Mouse (Mus musculus): ENCODE measurements at regions not wholly inside any gene's neighbourhood (a gene's known extent, or its start where the extent isn't known, plus 50 kb on each side); places are given as distances from the start of the nearest gene placed in this dataset.

- DNase-seq (ENCODE audit: low spot score in 2 of 2) = no peak
Measured at GRCm38 (mm10) chr13:101565323-101565722, 202.7 kb downstream of the Pik3r1 start.

- DNase-seq (ENCODE audit: low spot score in 2 of 2) = no peak
Measured at GRCm38 (mm10) chr13:101555371-101555874, 212.6 kb downstream of the Pik3r1 start.

DNA sequence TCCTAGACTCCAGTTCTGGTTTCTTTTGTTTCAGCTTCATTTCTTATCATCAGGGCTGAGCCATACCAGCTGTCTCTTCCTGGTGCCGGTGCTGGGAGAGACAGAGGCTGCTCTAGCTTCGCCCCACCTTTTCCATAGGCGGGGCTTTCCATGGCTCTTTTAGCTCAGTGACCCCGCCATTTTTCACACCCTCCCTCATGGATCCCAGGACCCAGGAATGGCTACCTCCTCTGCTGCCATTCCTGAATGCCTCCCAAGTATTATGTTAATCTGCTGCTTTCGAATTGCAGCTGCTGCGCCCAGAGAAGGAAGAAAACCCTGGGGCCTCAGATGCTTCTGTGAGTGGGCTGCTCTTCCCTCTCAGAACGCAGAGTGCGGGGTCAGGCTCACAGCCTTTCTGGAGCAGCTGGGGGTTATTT, 214.9 kb downstream of the Pik3r1 start:
- no peak for DNase-seq (ENCODE audit: low spot score in 2 of 2)

DNA sequence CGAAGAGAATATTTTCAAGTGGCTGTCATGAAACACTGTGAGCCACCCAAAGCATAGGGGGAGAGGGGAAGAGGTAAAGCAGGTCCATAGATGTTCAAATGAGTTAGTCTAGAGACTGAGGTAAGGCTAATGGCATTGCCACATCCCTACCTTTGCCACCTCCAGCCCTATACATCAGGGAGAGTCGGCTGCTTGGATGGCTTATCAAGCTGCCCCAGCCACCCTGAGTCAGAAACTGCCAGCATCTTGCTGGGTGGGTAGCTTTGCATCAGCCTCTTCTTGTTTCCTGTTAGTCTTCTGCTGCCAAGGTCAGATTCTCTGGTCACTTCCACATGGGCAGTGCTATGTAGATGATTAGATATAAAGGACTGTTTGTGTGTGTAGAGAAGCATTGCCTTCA, 215.6 kb downstream of the Pik3r1 start:
- DNase-seq (ENCODE audit: low spot score in 2 of 2) = no peak

GRCm38 (mm10) chr13:101551068-101551467, 216.9 kb downstream of the Pik3r1 start:
- no peak for DNase-seq (ENCODE audit: low spot score in 2 of 2)

- DNase-seq (ENCODE audit: low spot score in 2 of 2) = no peak
Measured at GRCm38 (mm10) chr13:101550526-101550925, 217.5 kb downstream of the Pik3r1 start.

DNA sequence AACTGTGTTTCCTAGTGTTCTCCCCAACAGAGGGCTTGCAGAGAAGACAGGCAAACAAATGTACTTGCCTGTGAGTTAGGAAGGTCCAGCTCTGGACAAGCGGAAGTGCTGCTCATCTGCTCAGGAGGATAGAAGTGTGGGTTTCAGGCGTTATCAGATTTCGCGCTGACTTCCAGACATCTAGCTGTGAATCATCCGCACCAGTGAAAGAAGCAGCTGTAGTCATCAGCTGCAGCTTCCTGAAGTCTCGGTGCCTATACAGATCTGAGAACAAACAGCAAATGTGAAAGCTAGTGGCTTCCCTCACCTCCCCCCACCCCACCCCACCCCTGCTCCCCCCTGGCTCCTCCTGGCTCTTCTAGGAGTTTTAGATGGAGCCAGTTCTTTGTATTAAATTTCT, 220.1 kb downstream of the Pik3r1 start:
- DNase-seq (ENCODE audit: low spot score in 2 of 2) = no peak

- DNase-seq (ENCODE audit: low spot score in 2 of 2) = no peak
Measured at GRCm38 (mm10) chr13:101547365-101547764, 220.7 kb downstream of the Pik3r1 start.

DNA sequence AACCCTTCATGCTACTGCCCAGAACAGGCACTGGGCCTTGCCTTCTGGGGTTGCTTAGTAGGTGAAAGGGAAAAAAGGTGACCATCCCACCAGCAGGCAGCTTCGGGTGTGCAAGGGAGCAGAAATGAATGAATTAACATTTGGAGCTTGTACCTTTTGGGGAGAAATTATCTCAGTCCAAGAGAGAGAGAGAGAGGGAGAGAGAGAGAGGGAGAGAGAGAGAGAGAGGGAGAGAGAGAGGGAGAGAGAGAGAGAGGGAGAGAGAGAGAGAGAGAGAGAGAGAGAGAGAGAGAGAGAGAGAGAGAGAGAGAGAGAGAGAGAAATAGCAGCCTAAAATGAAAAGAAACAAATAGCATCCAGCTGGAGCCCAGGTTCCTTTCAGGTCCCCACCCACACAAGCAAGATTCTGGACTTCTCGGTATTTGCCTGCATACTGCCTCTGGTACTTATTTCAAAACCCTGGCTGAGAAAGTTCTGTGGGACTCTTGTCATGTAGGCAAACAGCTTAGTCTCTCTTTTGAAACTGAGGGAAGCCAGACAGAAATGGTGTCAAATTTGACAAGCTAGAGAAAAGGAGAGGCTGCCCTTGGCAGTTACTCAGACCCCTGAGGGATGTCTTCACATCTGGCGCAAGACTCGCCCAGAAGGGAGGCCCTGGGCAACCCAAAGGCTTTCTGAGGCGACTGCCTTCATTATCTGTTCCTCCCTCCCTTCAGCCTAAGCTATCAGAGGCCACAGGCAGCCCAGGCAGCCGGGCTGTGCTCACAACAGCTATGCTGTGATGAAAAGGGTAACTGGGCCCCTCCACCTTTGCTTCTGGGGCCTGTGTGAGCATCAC, 222.5 kb downstream of the Pik3r1 start:
- no peak for DNase-seq (ENCODE audit: low spot score in 2 of 2)

GRCm38 (mm10) chr13:101540391-101541191, 227.4 kb downstream of the Pik3r1 start:
- DNase-seq (ENCODE audit: low spot score in 2 of 2) = no peak

GRCm38 (mm10) chr13:101538110-101538509, 229.9 kb downstream of the Pik3r1 start:
- no peak for DNase-seq (ENCODE audit: low spot score in 2 of 2)

DNA sequence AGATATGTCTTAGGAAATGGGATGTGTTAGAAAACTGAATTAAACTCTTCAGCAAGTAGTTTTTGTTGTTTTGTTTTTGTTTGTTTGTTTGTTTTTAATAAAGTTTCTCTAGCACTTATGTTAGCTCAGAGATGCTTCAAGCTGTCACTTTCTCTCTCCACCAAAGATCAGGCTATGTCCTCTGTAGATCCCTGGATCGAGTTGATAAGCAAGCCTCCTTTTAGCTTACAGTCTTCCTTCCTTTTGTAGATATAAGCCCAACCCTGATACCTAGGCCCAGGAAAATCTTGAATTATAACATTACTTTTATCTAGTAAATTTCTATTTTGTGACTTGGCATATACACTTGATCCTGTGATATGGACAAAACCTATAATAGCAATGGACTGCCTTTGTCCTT, 232.0 kb downstream of the Pik3r1 start:
- no peak for DNase-seq (ENCODE audit: low spot score in 2 of 2)

- no peak for DNase-seq (ENCODE audit: low spot score in 2 of 2)
Measured at GRCm38 (mm10) chr13:101535331-101535866, 232.6 kb downstream of the Pik3r1 start.

DNA sequence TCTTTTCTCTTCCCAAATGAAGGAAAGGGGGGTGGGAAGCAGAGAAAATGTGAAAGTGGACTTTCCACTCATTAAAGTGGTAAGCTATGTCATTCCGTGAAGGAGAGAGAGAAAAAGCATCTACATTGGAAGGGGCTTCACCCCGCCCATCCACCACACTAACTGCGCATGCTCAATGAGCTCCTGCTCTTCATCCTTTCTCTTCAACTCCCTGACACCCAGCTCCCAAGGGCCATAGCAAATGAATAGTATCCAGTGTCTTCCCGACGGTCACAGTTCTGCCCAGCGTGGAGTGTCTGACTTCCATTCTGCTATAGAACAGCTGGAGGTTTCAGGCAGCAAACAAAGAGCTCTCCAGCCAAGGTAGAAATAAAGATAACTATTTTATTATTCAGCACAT, 233.5 kb downstream of the Pik3r1 start:
- DNase-seq (ENCODE audit: low spot score in 2 of 2) = no peak

DNA sequence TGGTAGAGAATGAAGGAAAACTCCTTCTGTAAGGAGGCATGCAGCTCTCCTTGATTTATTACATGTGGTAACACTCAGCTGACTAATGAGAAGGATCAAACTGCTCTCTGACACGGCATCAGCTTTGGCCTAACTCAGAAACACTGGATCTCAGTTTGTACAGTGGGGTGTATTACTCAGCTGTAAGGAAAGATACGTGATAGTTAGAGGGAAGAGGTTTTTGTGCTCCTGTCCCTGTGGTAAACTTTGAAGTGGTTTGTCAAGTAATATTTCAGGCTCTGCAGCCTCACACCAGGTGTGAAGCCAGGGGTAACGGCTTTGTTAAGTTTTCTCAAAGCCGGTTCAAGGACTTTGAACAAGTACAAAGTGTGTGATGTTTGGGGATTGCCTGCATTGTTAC, 235.1 kb downstream of the Pik3r1 start:
- no peak for DNase-seq (ENCODE audit: low spot score in 2 of 2)

DNA sequence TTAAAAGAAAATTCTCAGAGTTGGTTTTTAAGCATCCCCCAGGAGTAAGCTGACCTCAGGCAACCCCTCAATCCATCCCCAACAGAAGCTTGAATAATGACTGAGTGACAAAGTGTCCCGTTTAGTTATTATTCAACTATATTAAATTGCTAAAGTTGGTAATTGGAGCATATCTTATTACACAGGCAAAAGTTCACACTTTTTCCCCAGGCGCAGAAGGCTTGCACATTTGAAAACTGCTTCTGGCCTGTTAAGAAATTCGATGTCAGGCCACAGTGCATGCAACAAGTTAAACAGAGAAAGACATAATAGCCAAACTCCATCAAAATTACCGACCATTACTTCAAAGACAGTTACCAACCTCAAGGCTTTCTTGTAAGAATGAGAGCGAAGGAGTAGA, 240.3 kb downstream of the Pik3r1 start:
- DNase-seq (ENCODE audit: low spot score in 2 of 2) = no peak

GRCm38 (mm10) chr13:101524781-101525180, 243.2 kb downstream of the Pik3r1 start:
- no peak for DNase-seq (ENCODE audit: low spot score in 2 of 2)

GRCm38 (mm10) chr13:101524223-101524622, 243.8 kb downstream of the Pik3r1 start:
- no peak for DNase-seq (ENCODE audit: low spot score in 2 of 2)

GRCm38 (mm10) chr13:101523492-101523891, 244.5 kb downstream of the Pik3r1 start:
- no peak for DNase-seq (ENCODE audit: low spot score in 2 of 2)

GRCm38 (mm10) chr13:101522597-101522996, 245.4 kb downstream of the Pik3r1 start:
- no peak for DNase-seq (ENCODE audit: low spot score in 2 of 2)

DNA sequence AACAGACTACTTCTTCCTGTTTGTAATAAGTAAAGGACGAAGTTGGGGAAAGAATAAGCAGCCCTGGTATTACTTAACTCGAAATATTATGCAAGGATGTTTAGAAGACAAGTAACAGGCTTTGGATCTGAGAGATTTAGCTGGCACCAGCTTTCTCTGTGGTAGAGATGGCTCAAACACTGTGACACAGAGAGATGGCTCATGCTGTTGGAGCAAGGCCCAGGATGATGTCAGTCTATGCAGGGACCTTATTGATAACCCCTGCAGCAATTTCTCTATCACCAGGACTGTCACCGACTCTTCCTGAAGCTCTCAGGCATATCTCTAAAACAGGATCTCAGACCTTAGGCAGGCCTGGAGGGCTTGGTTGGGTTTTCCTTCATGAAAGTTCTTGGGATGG, 254.7 kb downstream of the Pik3r1 start:
- no peak for DNase-seq (ENCODE audit: low spot score in 2 of 2)

GRCm38 (mm10) chr13:101509946-101510345, 258.1 kb downstream of the Pik3r1 start:
- DNase-seq (ENCODE audit: low spot score in 2 of 2) = no peak
